Mouse (Mus musculus) hindbrain, embryonic 10.5 days (tissue): ENCODE data around the gene Litaf. TPM values are rescaled to one million over a fixed set of nuclear protein-coding genes. Genes with fewer than 3 reads are reported as not detected.
"Not testable (repeated sequence)": the region's sequence is repeated elsewhere in the genome, so short reads cannot be mapped to it uniquely, and the experiment has no call there.

Experiments
- DNase-seq: peaks from one replicate; pipeline ENCODE4 v3.0.0-alpha.2; 2017; ENCODE audit warnings: low spot score
- H3K27ac ChIP-seq: fragments of 300-500 bp; sonication (generic); 2 replicates; pipeline ENCODE4 v1.5.1; 2016; ENCODE audit warnings: mild to moderate bottlenecking, moderate library complexity
- H3K27me3 ChIP-seq: fragments of 300-500 bp; sonication (generic); 2 replicates; pipeline ENCODE4 v1.6.1; 2016; ENCODE audit warnings: mild to moderate bottlenecking; ENCODE audit not compliant: poor library complexity, insufficient read depth, severe bottlenecking
- H3K36me3 ChIP-seq: fragments of 300-500 bp; sonication (generic); 2 replicates; pipeline ENCODE4 v1.6.1; 2016; ENCODE audit warnings: mild to moderate bottlenecking, moderate library complexity
- H3K4me1 ChIP-seq: fragments of 300-500 bp; sonication (generic); replicated peaks from 2 replicates; pipeline ENCODE4 v1.6.1; 2016; ENCODE audit warnings: mild to moderate bottlenecking
- H3K4me3 ChIP-seq: fragments of 300-500 bp; sonication (generic); 2 replicates; pipeline ENCODE4 v1.5.1; 2016; ENCODE audit warnings: mild to moderate bottlenecking, moderate library complexity
- H3K9me3 ChIP-seq: fragments of 300-500 bp; sonication (generic); 2 replicates; pipeline ENCODE4 v1.6.1; 2016; ENCODE audit warnings: mild to moderate bottlenecking, moderate library complexity
- WGBS: fragments of 180-500 bp; shearing (Covaris S2); methylation state at CpG from one replicate; pipeline ENCODE4 v1.1.7; 2016; 5-methylcytosine and 5-hydroxymethylcytosine counted together
- polyA plus RNA-seq: library from polyadenylated mRNA; unstranded; fragments of >200 nt; fragmentation: Nextera tagmentation; extraction: Ambion mirVana; gene quantifications from 2 replicates; pipeline ENCODE4 v1.2.1, GENCODE M21; 2016

Litaf gene
- polyA plus RNA-seq, 1 experiment from 2014 or later, result 88.8 TPM

- H3K36me3 ChIP-seq, H3K9me3 ChIP-seq, H3K27me3 ChIP-seq, DNase-seq, H3K27ac ChIP-seq, H3K4me3 ChIP-seq: not testable (repeated sequence)
- H3K4me1 ChIP-seq, result peaks cover 41% of the 10 kb centered on the region
- 95% methylated on average over 15 of the region's 19 CpGs for WGBS
Observed at GRCm38 (mm10) chr16:11013464-11014147, 52.4 kb downstream of the Litaf start.

GRCm38 (mm10) chr16:11012571-11013463 lies 53.1 kb downstream of the Litaf start:
- Histone ChIP-seq H3K27ac (peak overlapping the region; percentile 56), H3K4me1 (peaks cover 41% of the 10 kb centered on the region), H3K9me3 (no peaks in the 10 kb centered on the region), H3K27me3 (no peaks in the 10 kb centered on the region), H3K36me3 (no peaks in the 10 kb centered on the region), H3K4me3 (no peak overlapping the region)
- peak; percentile 36 for DNase-seq
- WGBS, result 76% methylated on average over 11 of the region's 11 CpGs

- Histone ChIP-seq H3K36me3 (no peaks in the 10 kb centered on the region), H3K9me3 (no peaks in the 10 kb centered on the region), H3K27ac (peak overlapping the region; percentile 77), H3K4me1 (peaks cover 47% of the 10 kb centered on the region), H3K4me3 (no peak overlapping the region), H3K27me3 (no peaks in the 10 kb centered on the region)
- WGBS, result 85% methylated on average over 4 of the region's 4 CpGs
- DNase-seq, result no peak
Observed at GRCm38 (mm10) chr16:11011939-11012338, 54.0 kb downstream of the Litaf start.

GRCm38 (mm10) chr16:11011206-11011605 lies 54.8 kb downstream of the Litaf start:
- Histone ChIP-seq H3K9me3 (no peaks in the 10 kb centered on the region), H3K4me1 (peaks cover 54% of the 10 kb centered on the region), H3K27ac (peak overlapping the region; percentile 77; the same call in 1 of the 2 replicates), H3K36me3 (no peaks in the 10 kb centered on the region), H3K4me3 (no peak overlapping the region), H3K27me3 (no peaks in the 10 kb centered on the region)
- DNase-seq, result no peak
- WGBS, result 71% methylated on average over 2 of the region's 2 CpGs

GRCm38 (mm10) chr16:11010270-11010669 lies 55.7 kb downstream of the Litaf start:
- no peaks in the 10 kb centered on the region for H3K9me3 ChIP-seq
- WGBS, result 90% methylated on average over 4 of the region's 4 CpGs
- DNase-seq, result no peak
- H3K36me3 ChIP-seq, result no peaks in the 10 kb centered on the region
- H3K27ac ChIP-seq, result peak overlapping the region; percentile 42; the same call in 1 of the 2 replicates
- H3K4me3 ChIP-seq, result no peak overlapping the region
- H3K4me1 ChIP-seq, result peaks cover 58% of the 10 kb centered on the region
- H3K27me3 ChIP-seq, result no peaks in the 10 kb centered on the region

GRCm38 (mm10) chr16:11008162-11008991 lies 57.6 kb downstream of the Litaf start:
- no peaks in the 10 kb centered on the region for H3K27me3 ChIP-seq
- H3K36me3 ChIP-seq, result no peaks in the 10 kb centered on the region
- peak overlapping the region; percentile 26 for H3K4me3 ChIP-seq
- peak overlapping the region; percentile 93 for H3K27ac ChIP-seq
- DNase-seq, result peak; percentile 86
- 36% methylated on average over 15 of the region's 15 CpGs for WGBS
- H3K9me3 ChIP-seq, result 0 out of 2 replicates have a peak, but pooled peaks cover 12% of the 10 kb centered on the region
- peaks cover 58% of the 10 kb centered on the region for H3K4me1 ChIP-seq

- Histone ChIP-seq H3K4me3 (no peak overlapping the region), H3K27me3 (no peaks in the 10 kb centered on the region), H3K36me3 (no peaks in the 10 kb centered on the region), H3K27ac (peak overlapping the region; percentile 93), H3K9me3 (0 out of 2 replicates have a peak, but pooled peaks cover 12% of the 10 kb centered on the region), H3K4me1 (peaks cover 40% of the 10 kb centered on the region)
- DNase-seq, result no peak
- WGBS, result 72% methylated on average over 6 of the region's 6 CpGs
Observed at GRCm38 (mm10) chr16:11006100-11006499, 59.9 kb downstream of the Litaf start.

- Histone ChIP-seq H3K9me3 (0 out of 2 replicates have a peak, but pooled peaks cover 14% of the 10 kb centered on the region), H3K36me3 (no peaks in the 10 kb centered on the region), H3K4me1 (peaks cover 12% of the 10 kb centered on the region; the same call in 1 of the 2 replicates), H3K27me3 (no peaks in the 10 kb centered on the region), H3K27ac (no peak overlapping the region), H3K4me3 (no peak overlapping the region)
- WGBS, result 89% methylated on average over 7 of the region's 7 CpGs
- no peak for DNase-seq
Observed at GRCm38 (mm10) chr16:11001703-11002659, 64.0 kb downstream of the Litaf start.

- no peaks in the 10 kb centered on the region for H3K4me1 ChIP-seq
- H3K27ac ChIP-seq, result no peak overlapping the region
- H3K4me3 ChIP-seq, result no peak overlapping the region
- no peaks in the 10 kb centered on the region for H3K27me3 ChIP-seq
- no peaks in the 10 kb centered on the region for H3K36me3 ChIP-seq
- no peak for DNase-seq
- WGBS, result 57% methylated on average over 3 of the region's 3 CpGs
- H3K9me3 ChIP-seq, result 0 out of 2 replicates have a peak, but pooled peaks cover 14% of the 10 kb centered on the region
Observed at GRCm38 (mm10) chr16:10999809-11000208, 66.1 kb downstream of the Litaf start.

GRCm38 (mm10) chr16:10998224-10998623 lies 67.7 kb downstream of the Litaf start:
- Histone ChIP-seq H3K36me3 (no peaks in the 10 kb centered on the region), H3K4me1 (peaks cover 8% of the 10 kb centered on the region), H3K27ac (no peak overlapping the region), H3K27me3 (no peaks in the 10 kb centered on the region), H3K4me3 (no peak overlapping the region), H3K9me3 (0 out of 2 replicates have a peak, but pooled peaks cover 5% of the 10 kb centered on the region)
- DNase-seq, result no peak
- WGBS, result 82% methylated on average over 9 of the region's 9 CpGs

- WGBS, result 88% methylated on average over 4 of the region's 4 CpGs
- peaks cover 15% of the 10 kb centered on the region for H3K4me1 ChIP-seq
- H3K9me3 ChIP-seq, result 0 out of 2 replicates have a peak, but pooled peaks cover 5% of the 10 kb centered on the region
- no peak for DNase-seq
- H3K27ac ChIP-seq, result no peak overlapping the region
- H3K36me3 ChIP-seq, result no peaks in the 10 kb centered on the region
- H3K4me3 ChIP-seq, result no peak overlapping the region
- no peaks in the 10 kb centered on the region for H3K27me3 ChIP-seq
Observed at GRCm38 (mm10) chr16:10996576-10996975, 69.4 kb downstream of the Litaf start.
